Mouse (Mus musculus) right cerebral cortex, postnatal 14 days (tissue): Measurements from ENCODE around the gene Fgfr2.

Experiments
- DNase-seq: peaks from one replicate; pipeline ENCODE4 v3.0.0; 2022

Gene Fgfr2

DNA sequence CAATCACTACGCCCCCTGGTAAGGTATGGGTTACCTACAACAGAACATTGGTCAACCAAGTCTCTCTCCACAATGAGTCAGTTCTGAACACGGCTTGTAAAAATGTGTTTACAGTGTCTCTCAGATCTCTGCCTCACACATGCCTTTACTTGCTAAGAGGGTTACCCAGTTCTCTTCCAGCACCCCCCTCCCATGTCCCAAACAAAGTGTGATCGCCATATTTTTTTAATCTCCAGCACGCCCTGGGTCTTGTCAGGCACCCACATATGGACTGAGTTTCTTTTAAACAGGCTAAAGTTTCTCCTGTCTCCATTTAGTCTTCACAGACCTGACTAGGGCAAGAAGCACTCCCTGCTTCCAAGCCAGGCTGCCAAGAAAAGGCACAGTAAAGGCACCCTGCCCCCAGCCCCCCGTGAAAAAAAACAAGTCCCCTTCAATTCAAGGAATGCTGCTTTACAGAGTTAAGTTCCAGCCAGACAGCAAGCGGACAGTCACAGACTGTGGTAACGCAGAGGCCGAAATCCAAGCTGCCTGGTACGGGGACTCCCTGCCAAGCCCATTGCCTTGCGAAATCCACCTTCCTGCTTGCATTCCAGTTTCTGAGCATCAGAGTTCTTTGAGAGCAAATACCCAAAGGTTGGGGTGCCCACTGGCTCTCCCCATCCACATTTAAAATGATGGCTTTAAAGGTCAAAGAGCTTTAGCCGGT, 2834.3 kb downstream of the Fgfr2 start:
- no peak for DNase-seq

DNA sequence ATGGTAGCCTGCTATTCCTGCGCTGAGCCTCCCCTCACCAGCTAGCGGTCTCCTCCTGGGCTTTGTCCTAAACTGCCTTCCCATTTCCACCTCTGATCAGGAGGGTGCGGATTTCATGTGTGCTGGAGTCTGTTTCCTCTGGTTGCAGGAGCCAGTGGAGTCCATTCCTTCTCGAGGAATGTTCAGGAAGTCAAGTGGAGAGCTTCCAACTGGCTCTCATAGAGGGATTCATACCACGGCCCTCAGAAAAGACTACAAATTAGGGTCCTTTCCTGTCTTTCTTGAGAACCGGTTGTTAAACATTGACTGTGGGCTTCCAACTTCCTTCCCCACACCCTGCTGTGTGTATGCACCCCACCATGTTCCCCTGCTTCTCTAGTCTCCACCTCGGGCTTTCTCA, 2834.9 kb downstream of the Fgfr2 start:
- no peak for DNase-seq

DNA sequence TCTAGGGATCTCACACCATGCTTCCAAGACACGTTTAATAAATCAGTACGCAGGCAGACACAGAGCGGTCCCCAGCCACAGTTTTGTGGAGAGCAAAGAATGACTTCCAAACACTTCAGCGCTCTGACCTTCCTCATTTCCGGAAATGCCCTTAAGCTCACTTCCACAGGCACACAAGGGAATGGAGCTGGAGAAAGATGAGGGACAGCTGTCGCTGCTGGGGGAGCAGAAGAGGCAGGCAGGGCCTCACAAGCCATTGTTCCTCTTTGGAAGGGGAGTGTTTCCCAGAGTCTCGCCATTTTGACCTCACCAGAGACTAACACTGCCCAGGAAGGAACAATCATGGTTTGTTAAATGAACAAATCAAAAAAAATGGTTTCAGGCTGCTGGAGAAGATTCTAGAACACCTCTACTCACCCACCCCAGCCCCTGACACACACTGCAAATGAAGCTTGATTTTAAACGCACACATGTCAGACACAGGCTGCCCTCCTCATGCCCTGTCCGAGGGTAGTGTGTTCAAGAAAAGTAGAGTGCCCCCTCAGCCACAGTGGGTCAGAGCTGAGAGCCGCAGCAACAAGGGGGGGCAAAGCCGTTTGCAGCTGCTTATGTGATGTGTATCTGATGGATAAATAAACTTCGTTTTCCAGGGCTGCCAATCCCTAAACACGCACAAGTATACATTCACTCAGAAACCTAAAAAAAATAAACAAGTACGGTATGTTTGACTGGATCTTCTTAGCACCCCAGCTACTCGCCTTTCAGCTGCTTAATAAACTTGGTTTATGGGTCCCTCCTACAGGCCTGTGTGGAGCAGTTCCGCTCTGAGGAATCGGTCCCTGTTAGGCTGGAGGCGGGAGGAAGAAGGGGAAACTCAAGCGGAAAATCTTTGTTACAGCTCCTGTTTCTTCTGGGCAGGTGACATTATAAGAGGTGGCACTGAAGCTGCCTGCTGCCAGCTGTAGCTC, 2844.1 kb downstream of the Fgfr2 start:
- no peak for DNase-seq

DNA sequence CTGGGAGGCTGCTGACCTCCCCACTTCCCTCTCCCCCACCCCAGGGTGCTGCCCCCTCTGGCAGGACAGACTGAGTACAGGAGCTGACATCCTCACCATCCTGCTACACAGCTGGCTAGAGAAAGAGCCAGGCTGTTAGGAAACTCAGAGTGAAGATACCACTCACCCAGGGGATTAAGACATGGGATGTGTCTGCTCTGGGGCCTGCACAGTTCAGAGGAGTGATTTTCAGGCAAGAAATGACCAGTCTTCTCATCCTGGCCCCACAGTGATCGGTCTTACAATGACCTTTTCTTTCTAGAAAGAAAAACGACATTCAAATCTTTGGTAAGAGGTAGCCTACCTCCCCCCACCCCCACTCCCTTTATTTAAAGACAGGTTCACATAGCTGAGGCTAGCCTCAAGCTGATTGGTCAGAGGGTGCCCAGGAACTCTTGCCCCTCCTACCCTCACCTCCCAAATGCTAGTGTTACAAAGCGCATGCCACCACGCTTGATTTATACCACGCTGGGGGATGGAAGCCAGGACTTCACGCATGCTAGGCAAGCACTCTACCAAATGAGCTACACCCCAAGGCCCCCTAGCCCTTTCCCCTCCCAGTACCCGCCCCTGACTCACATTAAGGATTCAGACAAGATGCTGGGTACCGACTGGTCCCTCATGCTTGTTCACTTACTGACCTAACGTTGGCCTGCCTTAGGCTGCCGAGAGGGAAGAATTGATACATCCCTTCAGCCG, 2845.0 kb downstream of the Fgfr2 start:
- no peak for DNase-seq

DNA sequence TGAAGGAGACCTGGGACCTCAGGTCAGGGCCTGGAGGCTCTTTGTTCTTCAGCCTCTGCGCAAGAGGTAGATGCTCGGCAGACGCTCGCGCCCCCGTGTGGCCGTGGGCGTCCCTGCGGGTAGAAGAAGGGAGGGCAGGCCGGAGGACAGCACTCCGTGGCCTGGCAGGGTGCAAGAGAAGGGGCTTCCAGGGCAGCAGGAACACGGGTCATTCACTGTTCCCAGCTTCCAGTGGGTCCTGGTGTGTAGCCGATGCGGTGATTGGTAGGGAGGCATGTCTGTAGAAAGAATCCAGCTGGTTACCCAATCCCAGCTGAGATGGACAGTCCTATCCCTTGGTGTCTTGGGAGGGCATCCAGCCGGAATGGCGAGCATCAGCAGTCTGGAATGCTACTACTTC, 2849.9 kb downstream of the Fgfr2 start:
- peak; percentile 77 for DNase-seq

DNA sequence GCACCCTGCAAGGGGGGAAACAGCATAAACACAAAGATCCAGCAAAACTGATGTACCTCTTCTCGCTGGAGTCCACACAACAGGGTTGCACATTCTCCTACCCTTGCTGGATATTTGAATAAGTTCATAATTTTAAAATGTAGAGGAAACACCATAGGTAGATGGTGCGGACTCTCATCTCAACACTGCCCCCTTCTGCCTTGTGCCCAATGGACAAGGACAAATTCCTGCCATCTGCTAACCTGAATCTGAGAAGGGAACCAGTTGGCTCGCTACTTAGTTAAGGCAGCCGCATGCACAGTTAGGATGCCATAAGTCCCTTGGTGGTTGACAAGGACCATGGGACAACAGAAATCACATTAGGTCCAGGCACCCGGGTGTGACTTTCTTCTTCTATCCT, 2852.3 kb downstream of the Fgfr2 start:
- no peak for DNase-seq

DNA sequence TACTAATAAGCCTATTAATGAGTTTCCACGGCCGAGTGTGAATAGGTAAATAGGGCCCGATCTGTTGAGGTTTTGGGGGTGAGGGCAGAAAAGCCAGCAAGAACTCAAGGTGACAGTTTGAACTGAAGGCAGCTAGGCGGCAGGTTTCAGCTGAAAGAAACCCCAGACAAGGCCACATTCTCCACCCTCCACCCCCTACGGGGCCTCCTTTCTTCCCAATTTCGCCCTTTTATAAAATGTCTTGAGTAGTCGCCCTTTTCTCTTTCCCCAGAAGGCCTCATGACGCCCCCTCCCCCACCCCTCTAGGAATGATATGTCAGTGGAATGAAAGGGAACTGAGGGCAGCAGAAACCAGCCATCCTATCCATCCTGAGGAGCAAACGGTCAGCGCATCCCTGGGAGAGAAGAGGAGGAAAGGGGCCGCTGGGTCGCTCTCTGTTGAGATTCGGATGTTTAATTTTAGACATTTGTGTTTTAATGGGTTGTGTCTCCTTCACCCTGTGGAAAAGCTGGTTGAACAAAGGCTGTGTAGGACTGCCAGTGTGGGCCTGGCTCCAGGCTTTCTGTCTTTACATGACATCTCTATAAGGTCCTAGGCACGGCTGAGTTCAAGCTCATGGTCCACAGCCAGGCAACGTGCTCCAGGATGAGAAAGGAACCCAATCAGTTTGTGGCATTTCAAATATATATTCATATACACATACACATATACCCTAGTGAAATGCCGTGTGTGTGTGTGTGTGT, 2853.9 kb downstream of the Fgfr2 start:
- DNase-seq = no peak

DNA sequence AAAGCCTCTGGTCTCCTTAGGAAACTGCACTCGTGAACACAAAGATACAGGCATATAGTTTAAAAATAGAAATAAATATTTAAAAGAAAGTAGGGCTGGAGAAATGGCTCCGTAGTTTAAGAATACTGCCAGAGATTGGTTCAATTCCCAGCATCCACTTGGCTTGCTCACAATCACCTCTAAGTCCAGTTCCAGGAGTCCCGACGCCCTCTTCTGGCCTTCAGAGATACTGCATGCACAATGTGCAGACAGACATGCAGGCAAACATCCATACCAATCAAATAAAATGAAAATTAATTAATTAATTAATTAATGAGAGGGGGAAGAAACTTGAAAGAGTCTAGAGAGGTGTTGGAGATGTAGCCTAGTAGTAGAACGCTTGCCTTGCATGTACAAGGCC, 2856.1 kb downstream of the Fgfr2 start:
- DNase-seq = no peak

DNA sequence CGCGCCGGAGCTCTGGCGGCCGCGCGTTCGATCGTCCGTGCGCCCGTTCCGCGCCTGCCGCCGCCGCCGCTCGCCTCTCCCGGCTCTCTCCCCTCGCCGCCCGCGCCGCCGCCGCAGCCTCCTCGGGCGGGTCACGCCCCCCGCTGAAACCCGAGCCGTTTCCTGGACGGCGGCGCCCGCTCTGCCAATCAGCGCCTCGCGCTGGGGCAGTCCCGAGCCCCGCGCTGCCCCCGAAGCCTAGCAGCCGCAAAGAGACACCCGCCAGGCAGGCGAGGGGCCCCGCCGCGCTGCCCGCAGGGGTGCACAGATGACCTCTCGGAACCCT, 2857.0 kb downstream of the Fgfr2 start:
- peak; percentile 52 for DNase-seq

DNA sequence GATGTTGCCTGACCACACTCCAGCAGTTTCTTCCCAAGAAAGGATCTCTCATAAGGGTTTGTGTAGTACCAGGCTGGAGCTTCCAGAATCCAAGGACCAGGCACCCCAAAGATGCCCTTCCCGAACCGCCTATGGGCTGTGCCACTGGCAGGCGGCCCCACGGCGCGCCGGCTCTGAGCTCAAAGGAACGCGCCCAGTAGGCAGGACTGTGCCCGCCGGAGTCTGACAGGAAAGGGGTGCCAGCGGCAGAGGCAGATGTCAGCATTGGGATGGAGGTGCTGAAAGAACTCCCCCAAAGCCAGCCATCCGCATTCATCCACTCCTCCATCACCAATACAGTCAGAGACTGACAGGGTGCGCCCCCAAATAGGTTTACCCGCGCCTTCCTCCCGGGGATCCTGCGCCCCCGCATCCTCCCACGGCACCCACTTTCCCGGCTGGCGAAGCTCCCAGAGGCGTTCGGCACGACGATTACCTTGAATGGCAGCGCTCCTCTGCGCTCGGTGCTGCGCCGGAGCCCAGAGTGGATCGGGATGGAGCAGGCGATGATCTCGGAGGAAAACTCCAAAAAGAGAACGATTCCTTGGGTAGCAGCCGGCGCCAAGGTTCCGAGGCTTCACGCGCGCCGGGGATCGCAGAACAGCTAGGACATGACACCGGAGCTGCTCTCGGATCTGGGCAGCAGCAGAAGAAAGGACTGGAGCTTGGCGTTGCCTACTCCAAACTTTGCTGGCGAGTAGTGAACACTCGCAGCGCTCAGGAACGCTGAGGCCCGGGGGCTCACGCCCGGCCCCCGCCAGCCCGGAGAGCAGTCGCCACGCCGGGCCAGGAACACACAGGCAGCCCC, 2857.6 kb downstream of the Fgfr2 start:
- DNase-seq = peak; percentile 51

DNA sequence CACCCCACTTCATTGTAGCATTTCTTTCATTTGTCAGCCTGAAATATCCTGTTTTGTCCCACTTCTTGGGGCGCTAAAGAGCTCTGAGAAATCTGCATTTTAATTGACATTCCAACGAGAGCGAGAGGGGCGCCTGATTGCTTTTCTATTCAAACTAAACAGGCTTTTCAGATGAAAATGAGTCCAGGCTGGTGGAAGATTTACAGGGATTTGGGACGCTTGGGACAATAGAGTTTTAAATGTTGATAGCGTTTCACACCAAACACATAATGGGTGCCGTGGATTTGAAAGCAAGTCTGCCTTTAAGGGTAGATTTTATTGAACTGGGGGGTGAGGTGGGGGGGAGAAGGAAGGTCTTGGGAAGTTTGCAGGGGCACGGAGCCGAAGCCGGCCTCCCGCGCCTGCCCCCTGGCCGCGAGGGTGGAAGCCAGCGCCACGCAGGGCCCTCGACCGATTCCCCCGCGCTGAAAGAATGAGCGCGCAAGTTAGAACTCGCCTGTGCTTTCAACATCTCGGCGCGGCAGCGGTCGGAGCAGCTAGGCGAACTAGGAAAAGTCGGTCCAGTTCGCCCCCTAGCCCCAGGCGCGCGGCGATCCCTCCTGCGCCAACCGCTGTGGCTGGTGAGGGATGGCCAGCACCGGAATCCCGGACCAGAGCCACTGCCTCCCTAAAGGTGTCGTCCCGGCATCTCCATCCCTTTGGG, 2858.4 kb downstream of the Fgfr2 start:
- DNase-seq = peak; percentile 54

DNA sequence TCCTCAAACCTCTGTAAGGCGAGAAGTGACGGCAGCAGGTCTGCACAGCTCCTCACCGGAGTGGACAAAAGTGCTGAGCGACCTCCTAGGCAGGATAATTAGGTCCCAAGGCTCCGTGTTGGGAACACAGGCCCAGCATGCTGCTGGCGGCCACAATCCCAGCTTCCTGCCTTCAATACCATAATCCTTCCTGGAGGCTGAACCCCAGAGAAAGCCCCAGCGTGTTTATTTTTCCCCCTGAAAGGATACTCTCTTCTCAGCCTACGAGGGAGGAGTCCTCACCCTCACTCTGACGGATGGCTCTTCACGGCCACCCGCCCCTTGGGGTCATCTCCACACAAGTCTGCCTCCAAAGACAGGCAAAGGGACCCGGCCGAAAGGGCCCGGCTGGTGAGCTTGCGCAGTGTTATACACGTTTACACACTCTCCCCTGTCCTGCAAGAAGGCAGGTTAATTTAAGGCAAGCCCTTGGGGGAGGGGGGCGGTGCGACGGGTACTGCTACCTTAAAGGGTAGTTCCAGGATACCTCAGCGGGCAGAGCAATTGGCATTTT, 2859.3 kb downstream of the Fgfr2 start:
- no peak for DNase-seq

DNA sequence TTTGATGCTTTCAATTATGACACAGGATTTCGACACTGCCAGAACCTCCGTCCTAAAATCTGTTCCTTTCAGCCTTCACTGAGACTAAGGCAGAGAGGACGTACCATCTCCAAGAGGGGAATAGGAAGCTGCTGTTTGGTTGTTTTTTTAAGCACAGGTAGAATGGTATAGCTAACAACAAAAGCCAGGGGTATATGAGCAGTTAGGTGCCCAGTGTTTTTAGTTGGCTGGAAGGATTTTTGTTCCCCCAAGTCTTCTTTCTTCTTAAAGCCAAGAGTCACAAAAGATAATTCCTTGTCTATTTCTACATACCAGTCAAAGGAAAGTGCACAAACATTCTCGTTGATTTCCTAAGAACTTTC, 2859.9 kb downstream of the Fgfr2 start:
- no peak for DNase-seq

DNA sequence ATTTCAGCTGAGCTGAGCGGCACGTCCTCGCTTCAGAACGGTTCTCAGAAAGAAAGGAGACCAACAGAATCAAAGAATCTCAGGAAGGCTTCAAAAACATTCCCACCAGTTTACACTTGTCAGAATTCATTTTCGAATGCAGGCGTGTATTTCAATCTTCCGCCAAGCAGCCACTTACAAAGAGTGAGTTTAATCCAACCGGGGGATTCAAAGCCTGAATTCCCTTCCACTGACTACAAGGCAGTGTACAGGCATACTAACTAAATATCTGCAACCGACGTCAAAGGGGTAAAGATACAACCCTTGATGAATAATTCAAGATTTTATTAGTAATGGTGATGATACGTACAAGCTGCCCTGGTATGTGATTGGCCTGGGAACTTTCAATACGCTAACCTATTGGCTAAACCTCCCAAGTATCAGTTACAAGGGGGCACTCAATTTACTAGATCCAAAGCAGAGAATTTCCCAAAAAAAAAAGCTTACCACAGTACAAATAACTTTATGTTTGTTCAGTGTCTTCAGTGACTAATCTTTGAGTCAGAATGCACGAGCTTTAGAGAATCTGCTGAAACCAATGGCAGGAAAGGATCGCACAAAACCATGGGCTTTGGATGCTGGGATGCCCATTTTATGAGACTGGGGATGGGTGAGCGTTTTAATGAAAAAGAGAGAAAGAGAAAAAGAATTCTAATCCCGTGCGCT, 2860.5 kb downstream of the Fgfr2 start:
- no peak for DNase-seq

DNA sequence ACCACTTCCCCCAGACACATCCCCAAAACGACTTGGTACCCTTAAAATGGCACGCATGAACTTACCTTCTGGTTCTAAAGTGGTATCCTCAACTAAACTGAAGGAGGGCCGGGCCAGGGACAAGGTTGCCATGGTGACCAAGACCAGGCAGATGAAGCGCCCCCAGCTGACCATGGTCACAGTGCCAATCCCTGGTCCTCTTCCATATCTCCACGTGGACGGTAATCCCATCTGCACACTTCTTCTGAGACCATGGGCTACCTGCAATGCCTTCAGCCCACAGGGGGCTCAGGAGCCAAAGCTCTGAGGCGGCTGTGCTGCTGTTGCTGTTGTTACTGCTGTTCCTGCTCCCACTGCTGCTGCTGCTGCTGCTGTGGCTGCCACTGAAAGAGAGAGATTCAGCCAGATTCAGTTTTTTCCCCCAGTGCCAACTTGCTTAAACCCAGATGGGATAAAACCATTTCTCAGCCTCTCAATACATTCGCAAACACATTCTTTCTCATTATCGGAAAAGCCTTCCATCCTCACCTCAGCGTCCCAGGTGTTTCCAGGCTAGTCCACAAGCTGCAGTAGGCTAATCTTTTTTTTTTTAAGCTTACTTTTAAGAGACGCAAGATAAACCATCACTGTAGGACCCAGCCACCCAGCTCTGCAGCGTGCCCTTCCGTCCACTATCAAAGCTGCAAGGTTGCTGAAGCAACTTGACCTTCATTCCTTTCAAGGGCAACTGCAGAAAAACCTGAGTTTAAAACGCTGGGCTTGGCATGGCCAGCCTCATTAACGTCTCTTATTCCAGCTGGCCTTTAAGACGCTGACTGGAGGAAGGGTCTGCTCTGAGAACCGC, 2861.2 kb downstream of the Fgfr2 start:
- DNase-seq = no peak

DNA sequence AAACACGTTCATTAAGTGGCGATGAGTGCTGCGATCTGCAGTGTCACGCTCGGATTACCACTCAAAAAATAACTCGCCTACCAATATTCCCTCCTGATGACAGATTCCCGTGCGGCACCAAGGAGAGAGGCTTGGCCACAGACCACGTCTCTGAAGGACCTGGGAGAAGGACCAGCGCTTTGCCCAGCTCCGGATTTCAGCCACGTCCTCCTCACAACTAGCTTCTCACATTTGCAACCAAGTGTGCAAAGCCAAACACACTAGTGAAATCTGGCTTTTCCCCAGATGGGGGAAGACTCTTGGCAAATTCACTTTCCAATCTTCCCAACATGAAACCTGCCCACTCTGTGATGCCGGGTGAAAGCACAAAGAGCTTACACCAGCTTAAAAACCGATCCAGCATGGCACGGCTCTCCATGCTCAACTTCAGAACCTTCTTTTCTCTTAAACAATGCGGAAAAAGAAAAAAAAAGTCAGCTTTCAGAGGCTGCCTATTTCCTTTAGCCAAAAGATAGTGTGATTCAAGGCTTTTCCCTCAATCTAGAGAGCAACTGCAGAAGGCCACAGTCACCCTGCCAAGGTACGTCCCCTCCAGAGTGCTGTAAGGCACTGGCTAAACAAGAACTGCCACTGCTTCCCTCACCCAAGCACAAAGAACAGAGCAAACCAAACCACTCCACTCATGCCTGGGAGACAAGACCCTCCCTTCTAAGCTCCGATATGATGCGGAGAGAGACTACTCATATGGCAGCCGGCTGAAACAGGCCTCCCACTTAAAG, 2862.1 kb downstream of the Fgfr2 start:
- no peak for DNase-seq

DNA sequence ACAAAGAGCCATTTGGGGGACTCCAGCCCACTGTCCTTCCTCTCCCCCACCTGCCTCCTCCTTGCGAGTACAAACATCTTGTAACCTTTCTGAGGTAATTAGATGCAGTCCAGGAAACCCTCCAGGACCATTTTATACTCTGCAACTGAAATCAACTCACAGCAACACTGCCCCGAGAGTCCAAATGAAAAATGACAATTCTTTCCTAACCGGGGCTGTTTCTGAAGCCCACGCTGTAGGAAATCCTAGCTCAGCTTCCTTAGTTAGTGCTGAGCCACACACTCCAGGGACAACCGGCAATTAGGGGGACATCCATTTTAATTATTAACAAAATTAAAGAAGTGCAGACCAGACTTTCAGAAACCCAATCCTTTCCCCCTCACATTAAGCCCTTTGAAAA, 2863.1 kb downstream of the Fgfr2 start:
- no peak for DNase-seq

DNA sequence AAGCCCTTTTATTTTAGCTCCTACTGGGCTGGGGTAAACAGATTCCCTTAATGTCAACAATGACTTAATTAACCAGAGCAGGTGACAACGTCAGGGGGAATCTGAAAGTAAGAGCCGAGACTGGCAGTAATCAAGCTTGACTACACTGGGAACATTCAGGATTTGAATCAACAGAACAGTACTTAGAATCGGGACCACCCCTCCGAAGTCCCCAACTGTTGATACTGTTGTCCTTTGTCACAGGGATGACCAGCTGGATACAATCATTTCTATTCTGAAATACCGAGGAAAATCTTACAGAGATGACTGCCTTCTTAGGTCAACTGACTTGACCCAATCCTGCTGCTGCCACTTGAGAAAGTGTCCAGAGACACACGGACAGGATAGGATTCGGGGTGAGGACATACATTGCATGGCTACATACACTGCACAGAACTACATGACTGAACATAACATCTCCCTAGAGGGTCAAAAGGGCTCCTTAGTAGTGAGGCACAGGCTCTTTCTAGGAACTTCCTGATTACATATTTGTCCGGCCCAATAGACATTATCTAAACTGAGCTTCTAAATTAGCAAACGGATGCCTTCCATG, 2864.3 kb downstream of the Fgfr2 start:
- DNase-seq = no peak
